Mouse (Mus musculus): Measurements from ENCODE around the gene Pgap1.

DNA sequence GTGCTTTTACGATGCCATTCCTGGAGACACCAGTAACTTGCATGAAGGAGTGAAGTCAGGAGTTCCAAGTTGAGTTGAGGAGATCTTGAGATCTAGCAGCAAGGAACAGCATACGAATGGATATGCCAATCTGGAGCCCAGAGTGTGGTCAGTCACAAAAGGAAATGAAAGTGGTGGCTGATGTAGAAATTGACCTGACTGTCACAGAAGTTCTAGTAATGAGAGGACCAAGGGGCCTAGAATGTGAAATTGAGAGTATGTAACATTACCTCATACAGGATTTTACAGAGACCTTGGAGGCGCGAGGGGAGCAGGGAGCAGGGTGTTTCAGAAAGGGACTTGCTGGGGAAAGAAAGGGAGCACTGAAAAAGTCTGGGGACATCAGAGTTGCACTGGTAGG lies 108.7 kb downstream of the Pgap1 start:
- TF ChIP-seq GATA1 (IDR thresholded peaks at IDR 0.05; ENCODE audit: low read length) (no peak), TAL1 (IDR thresholded peaks at IDR 0.05; ENCODE audit: low read length) (no peak)
